Mouse (Mus musculus): ENCODE results near the gene Cel.

DNA sequence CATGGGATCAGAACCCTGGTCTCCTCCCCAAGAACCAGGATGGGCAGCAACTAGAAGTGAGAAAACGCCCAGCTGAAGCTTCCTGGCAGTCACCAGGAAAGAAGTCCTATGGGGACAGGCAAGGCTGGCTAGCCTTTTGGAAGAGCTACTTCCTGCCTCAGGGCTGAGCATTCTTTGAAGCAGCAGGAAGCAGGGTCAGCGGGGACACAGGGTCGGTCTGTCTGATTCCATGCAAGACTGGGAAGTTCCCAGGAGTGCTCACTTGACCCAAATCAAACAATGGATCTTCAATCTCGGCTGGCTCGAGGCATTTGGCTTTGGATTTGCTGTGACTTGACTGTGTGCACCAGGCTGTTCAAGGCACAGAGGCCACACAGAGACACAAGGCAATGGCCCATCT lies 3.3 kb upstream of the Cel start:
- TF ChIP-seq CTCF (IDR thresholded peaks at IDR 0.05; ENCODE audit: borderline replicate concordance, insufficient read depth, low read length) (no peak), POLR2A (IDR thresholded peaks at IDR 0.05; ENCODE audit: low read depth, low read length) (no peak)

All from embryonic fibroblast, embryonic 13.5 days (primary cell).